Mouse (Mus musculus) left cerebral cortex, postnatal 36 days (tissue): Measurements from ENCODE around the gene 2300009A05Rik. TPM values are rescaled to one million over a fixed set of nuclear protein-coding genes. Genes with fewer than 3 reads are reported as not detected.

Experiments used
- DNase-seq, 2 experiments: peaks; one replicate each; pipeline ENCODE4 v3.0.0; 2021 to 2022; ENCODE audit warnings: low spot score in 2 of 2, mixed read lengths in 1 of 2
- intact Hi-C: fragments of 180-260 bp; cut with DNase I; formaldehyde crosslinking; loops from one replicate; pipeline ENCODE4 v1.15.1; 2025
- total RNA-seq, 2 experiments: library from RNA; stranded (reverse); gene quantifications; 2 replicates each; pipeline ENCODE4 v1.2.3; 2021

2300009A05Rik gene
- total RNA-seq, 2 experiments from 2014 or later, result 24.8 to 27.3 TPM

GRCm38 (mm10) chr9:63350030-63350429, 49.0 kb downstream of the 2300009A05Rik start:
- intact Hi-C loops, result no loop called here
- no peak for DNase-seq

GRCm38 (mm10) chr9:63349241-63349640, 49.8 kb downstream of the 2300009A05Rik start:
- no peak for DNase-seq
- intact Hi-C loops, result no loop called here

- intact Hi-C loops, result no loop called here
- no peak for DNase-seq
Observed at GRCm38 (mm10) chr9:63348146-63348545, 50.9 kb downstream of the 2300009A05Rik start.

GRCm38 (mm10) chr9:63346029-63346428, 53.0 kb downstream of the 2300009A05Rik start:
- intact Hi-C loops, result no loop called here
- DNase-seq, result no peak

Other genes starting within 250 kb of the 2300009A05Rik start
- gene Map2k5, start 21.3 kb downstream of the 2300009A05Rik start, total RNA-seq, result 10 to 100 TPM; 36.3 to 36.7 TPM
- gene Iqch, start 203.2 kb upstream of the 2300009A05Rik start, total RNA-seq, result under 1 TPM in 1 of 2 experiments, not detected in 1; 0.14 TPM
- 10 to 100 TPM; 44.8 to 51.7 TPM for gene Aagab, start 203.4 kb upstream of the 2300009A05Rik start, total RNA-seq